In genomic region chr6:125009129-125009180, GRCm38 (mm10) we compare ENCODE assay signal across 8 mouse cellular contexts. TPM values are rescaled to one million over a fixed set of nuclear protein-coding genes. Genes with fewer than 3 reads are reported as not detected.
DNase-seq lines count a peak whose midpoint lies in the region; ATAC-seq and TF ChIP-seq lines count a peak whose summit lies in the region.

Gene Zfp384 (plus strand): TSS chr6:125009145.

- no peak for TF ChIP-seq CTCF in brain, embryonic 14.5 days (IDR thresholded peaks at IDR 0.05; ENCODE audit: borderline replicate concordance, extremely low read depth, insufficient read depth, insufficient read length)
- no peak for TF ChIP-seq CTCF in midbrain, postnatal 0 days (IDR thresholded peaks at IDR 0.05)

- H3K36me3 ChIP-seq in kidney, embryonic 16.5 days (ENCODE audit: insufficient read depth, low read length), result peaks cover 10% of the 10 kb centered on the region
- peaks cover 21% of the 10 kb centered on the region; the same call in 1 of the 2 replicates for H3K36me3 ChIP-seq in heart, embryonic 10.5 days
- H3K36me3 ChIP-seq in midbrain, postnatal 0 days (ENCODE audit: insufficient read depth, low read length), result peaks cover 9% of the 10 kb centered on the region

- ATAC-seq in kidney, embryonic 16.5 days (ENCODE audit: low FRiP score, low TSS enrichment), result no peak
- ATAC-seq in midbrain, postnatal 0 days (ENCODE audit: low FRiP score), result no peak
- ATAC-seq in frontal cortex, adult (ENCODE audit: low TSS enrichment), result no peak

- H3K4me2 ChIP-seq in kidney, embryonic 16.5 days (replicated peaks; ENCODE audit: low read depth, low read length), result peak within 1 kb of the TSS; percentile 70
- H3K4me2 ChIP-seq in midbrain, postnatal 0 days (ENCODE audit: low read depth, low read length, poor library complexity, severe bottlenecking), result peak within 1 kb of the TSS; percentile 88

- peak within 1 kb of the TSS; percentile 74 for H3K4me3 ChIP-seq in kidney, embryonic 16.5 days (ENCODE audit: low read length)
- peak within 1 kb of the TSS; percentile 90 for H3K4me3 ChIP-seq in heart, embryonic 10.5 days
- peak within 1 kb of the TSS; percentile 77 for H3K4me3 ChIP-seq in midbrain, postnatal 0 days (ENCODE audit: low read depth, low read length)

- 0% methylated on average over 2 of the region's 3 CpGs for WGBS in kidney, embryonic 16.5 days
- 0% methylated on average over 3 of the region's 3 CpGs for WGBS in heart, embryonic 10.5 days
- no CpG with 5 or more reads among the region's 3 CpGs for WGBS in midbrain, postnatal 0 days

- H3K27me3 ChIP-seq in kidney, embryonic 16.5 days (ENCODE audit: insufficient read depth, low read length), result no peaks in the 10 kb centered on the region
- 0 out of 2 replicates have a peak, but pooled peaks cover 4% of the 10 kb centered on the region for H3K27me3 ChIP-seq in heart, embryonic 10.5 days (ENCODE audit: insufficient read depth, poor library complexity, severe bottlenecking)
- H3K27me3 ChIP-seq in midbrain, postnatal 0 days (ENCODE audit: insufficient read depth, low read length), result no peaks in the 10 kb centered on the region

- H3K27ac ChIP-seq in kidney, embryonic 16.5 days (ENCODE audit: low read length), result peak within 1 kb of the TSS; percentile 99
- H3K27ac ChIP-seq in heart, embryonic 10.5 days, result peak within 1 kb of the TSS; percentile 99
- peak within 1 kb of the TSS; percentile 96 for H3K27ac ChIP-seq in midbrain, postnatal 0 days (ENCODE audit: low read depth, low read length)

- no peak for TF ChIP-seq POLR2A in brain, embryonic 14.5 days (IDR thresholded peaks at IDR 0.05; ENCODE audit: borderline replicate concordance, extremely low read depth, insufficient read depth, insufficient read length, poor library complexity, severe bottlenecking)

- peaks cover 19% of the 10 kb centered on the region for H3K4me1 ChIP-seq in kidney, embryonic 16.5 days (ENCODE audit: insufficient read depth, low read length)
- peaks cover 26% of the 10 kb centered on the region for H3K4me1 ChIP-seq in heart, embryonic 10.5 days
- H3K4me1 ChIP-seq in midbrain, postnatal 0 days (ENCODE audit: insufficient read depth, low read length), result no peaks in the 10 kb centered on the region

- H3K9ac ChIP-seq in kidney, embryonic 16.5 days (replicated peaks; ENCODE audit: low read length), result peak within 1 kb of the TSS; percentile 99
- peak within 1 kb of the TSS; percentile 89 for H3K9ac ChIP-seq in midbrain, postnatal 0 days (replicated peaks; ENCODE audit: low read length, poor library complexity, severe bottlenecking)

- no peaks in the 10 kb centered on the region for H3K9me3 ChIP-seq in kidney, embryonic 16.5 days (ENCODE audit: low read length)
- H3K9me3 ChIP-seq in heart, embryonic 10.5 days, result no peaks in the 10 kb centered on the region
- H3K9me3 ChIP-seq in midbrain, postnatal 0 days (ENCODE audit: low read length), result no peaks in the 10 kb centered on the region

- no peak for DNase-seq in kidney, adult 18-20 months
- DNase-seq in brain, embryonic 14.5 days (ENCODE audit: low read depth), result no peak
- DNase-seq in heart, embryonic 10.5 days (ENCODE audit: low spot score), result no peak
- no peak for DNase-seq in left cerebral cortex, adult 8-10 months (ENCODE audit: low spot score in 2 of 2)
- no peak for DNase-seq in midbrain, postnatal 0 days (ENCODE audit: low spot score)
- DNase-seq in c-Kit-positive CD71-positive TER-119-positive erythroid progenitor cells, embryonic 14.5 days (ENCODE audit: low spot score), result no peak

RNA-seq across cellular contexts. Expression of gene Zfp384, which starts in this region (rescaled TPM):
- polyA plus RNA-seq in kidney, embryonic 16.5 days (2015; fragmentation: Nextera tagmentation; extraction: Ambion mirVana), result 13.7 and 14.7 TPM in 2 replicates
- 107 and 118 TPM in 2 replicates for polyA plus RNA-seq in brain, embryonic 14.5 days (2012; rRNA removed)
- polyA plus RNA-seq in heart, embryonic 10.5 days (2016; fragmentation: Nextera tagmentation; extraction: Ambion mirVana), result 7.9 and 14.2 TPM in 2 replicates
- total RNA-seq in left cerebral cortex, adult 8-10 months (2022), result 10 to 100 TPM; 36.8 to 48.5 (median 40.5) TPM
- total RNA-seq in midbrain, postnatal 0 days (2014; rRNA removed), result 33.2 and 38.6 TPM in 2 replicates
- polyA plus RNA-seq in midbrain, postnatal 0 days (2015; fragmentation: Nextera tagmentation; extraction: Ambion mirVana), result 9.0 and 9.7 TPM in 2 replicates
